27 mouse cellular contexts compared by ENCODE assay signal in the genomic region with DNA sequence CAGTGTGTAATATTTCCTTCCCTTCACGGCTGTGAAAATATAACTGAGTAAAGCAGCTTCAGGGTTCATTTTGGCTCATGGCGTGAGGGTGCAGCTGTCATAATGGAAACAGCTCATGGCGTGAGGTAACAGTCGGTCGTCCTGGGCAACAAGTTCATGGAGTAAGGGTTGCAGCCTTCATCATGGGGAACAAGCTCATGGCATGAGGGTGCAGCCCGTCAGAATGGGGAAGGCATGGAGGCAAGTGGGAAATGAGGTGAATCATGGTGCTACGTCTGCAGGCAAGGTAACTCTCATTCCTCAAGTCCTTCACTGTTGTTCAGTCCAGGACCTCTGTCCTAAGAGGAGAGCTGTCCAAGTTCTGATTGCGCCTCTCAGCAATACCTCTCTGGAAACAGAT. TPM values are rescaled to one million over a fixed set of nuclear protein-coding genes. Genes with fewer than 3 reads are reported as not detected.
DNase-seq lines count a peak whose midpoint lies in the region; ATAC-seq and TF ChIP-seq lines count a peak whose summit lies in the region.
"Had no signal": no experiment of that assay in that cellular context is flagged by ENCODE, and none has a peak within 500 bp of the region (broad histone marks: within the 10 kb centered on the region; RNA-seq: fewer than 3 reads in every experiment).

No protein-coding gene starts in this region.

- H3K27ac ChIP-seq in midbrain, embryonic 10.5 days (replicated peaks) = 0 out of 2 replicates have a peak overlapping the region, but pooled peaks have one; percentile 6
- no peak overlapping the region for H3K27ac ChIP-seq in midbrain, embryonic 14.5 days (replicated peaks; ENCODE audit: low read depth, low read length)
- H3K27ac ChIP-seq: embryonic facial prominence, embryonic 13.5 days; embryonic facial prominence, embryonic 15.5 days; forebrain, embryonic 10.5 days; forebrain, embryonic 12.5 days had no signal

- H3K36me3 ChIP-seq in midbrain, embryonic 10.5 days = no peaks in the 10 kb centered on the region
- no peaks in the 10 kb centered on the region for H3K36me3 ChIP-seq in midbrain, embryonic 14.5 days (ENCODE audit: control insufficient read depth, insufficient read depth, low read length)
- H3K36me3 ChIP-seq in G1E (replicated peaks) = no peaks in the 10 kb centered on the region
- H3K36me3 ChIP-seq: embryonic facial prominence, embryonic 13.5 days; embryonic facial prominence, embryonic 15.5 days; forebrain, embryonic 10.5 days; forebrain, embryonic 12.5 days had no signal

- H3K9ac ChIP-seq in midbrain, embryonic 14.5 days (replicated peaks; ENCODE audit: low read length) = no peak overlapping the region
- H3K9ac ChIP-seq: embryonic facial prominence, embryonic 13.5 days; embryonic facial prominence, embryonic 15.5 days; forebrain, embryonic 12.5 days had no signal

- no peaks in the 10 kb centered on the region for H3K4me1 ChIP-seq in midbrain, embryonic 10.5 days
- H3K4me1 ChIP-seq in midbrain, embryonic 14.5 days (ENCODE audit: control insufficient read depth, insufficient read depth, low read length) = no peaks in the 10 kb centered on the region; the same call in 1 of the 2 replicates
- H3K4me1 ChIP-seq in G1E (ENCODE audit: insufficient read depth, low read depth, low read length) = no peaks in the 10 kb centered on the region
- H3K4me1 ChIP-seq: embryonic facial prominence, embryonic 13.5 days; embryonic facial prominence, embryonic 15.5 days; forebrain, embryonic 10.5 days; forebrain, embryonic 12.5 days had no signal

- H3K27me3 ChIP-seq in midbrain, embryonic 10.5 days (ENCODE audit: low read depth, poor library complexity, severe bottlenecking) = no peaks in the 10 kb centered on the region
- H3K27me3 ChIP-seq in midbrain, embryonic 14.5 days (ENCODE audit: control insufficient read depth, insufficient read depth, low read length) = no peaks in the 10 kb centered on the region
- H3K27me3 ChIP-seq in G1E (ENCODE audit: insufficient read depth, low read length) = no peaks in the 10 kb centered on the region
- H3K27me3 ChIP-seq: CH12.LX; embryonic facial prominence, embryonic 13.5 days; embryonic facial prominence, embryonic 15.5 days; forebrain, embryonic 12.5 days had no signal

- H3K4me2 ChIP-seq in midbrain, embryonic 14.5 days (ENCODE audit: low read length) = no peak overlapping the region
- H3K4me2 ChIP-seq: embryonic facial prominence, embryonic 13.5 days; embryonic facial prominence, embryonic 15.5 days; forebrain, embryonic 12.5 days had no signal

- TF ChIP-seq CTCF in G1E (IDR thresholded peaks at IDR 0.05; ENCODE audit: low read depth, low read length) = no peak

- intact Hi-C loops in heart, postnatal 36 days (cut with DNase I) = loop anchor here (10.0 kb wide), 1 partner anchor 150 kb away; no protein-coding TSS in a partner anchor

- H3K9me3 ChIP-seq in midbrain, embryonic 10.5 days (replicated peaks) = no peaks in the 10 kb centered on the region
- H3K9me3 ChIP-seq in midbrain, embryonic 14.5 days (ENCODE audit: control insufficient read depth, low read length) = no peaks in the 10 kb centered on the region
- H3K9me3 ChIP-seq in G1E (replicated peaks) = peaks cover 19% of the 10 kb centered on the region
- H3K9me3 ChIP-seq: embryonic facial prominence, embryonic 13.5 days; embryonic facial prominence, embryonic 15.5 days; forebrain, embryonic 10.5 days; forebrain, embryonic 12.5 days had no signal

- no peak for ATAC-seq in midbrain, embryonic 14.5 days (ENCODE audit: low FRiP score, low TSS enrichment)
- ATAC-seq in G1E (ENCODE audit: extremely low read depth, insufficient number of reproducible peaks, low FRiP score, poor library complexity, severe bottlenecking) = no peak
- ATAC-seq: CD4-positive, CD25-positive, alpha-beta regulatory T cell, adult 4 months; forebrain, embryonic 14.5 days had no signal

- WGBS in midbrain, embryonic 10.5 days = 88% methylated on average over 8 of the region's 8 CpGs
- WGBS in midbrain, embryonic 14.5 days = 83% methylated on average over 8 of the region's 8 CpGs

- DNase-seq in heart, adult 11 months = peak; percentile 82
- no peak for DNase-seq in heart, postnatal 36 days
- no peak for DNase-seq in midbrain, embryonic 10.5 days (ENCODE audit: low spot score)
- DNase-seq in midbrain, embryonic 14.5 days = no peak
- DNase-seq in retina, postnatal 1 day = peak; percentile 5
- no peak for DNase-seq in retina, embryonic 14.5 days (ENCODE audit: low spot score)
- DNase-seq in G1E (ENCODE audit: low spot score) = no peak
- DNase-seq: adrenal gland, adult 2 months; adrenal gland, postnatal 10 days; adrenal gland, postnatal 25 days; B cell, adult 2 months; cerebellum, adult 11 months; cerebellum, adult 18-20 months; cerebellum, adult 8-10 months; cerebellum, adult 9-11 months; cerebellum, postnatal 14 days; cerebellum, postnatal 36 days; embryo, embryonic 11 days had no signal

- no peak overlapping the region for H3K4me3 ChIP-seq in midbrain, embryonic 10.5 days
- no peak overlapping the region for H3K4me3 ChIP-seq in midbrain, embryonic 14.5 days (replicated peaks; ENCODE audit: low read depth, low read length)
- H3K4me3 ChIP-seq in G1E (ENCODE audit: low read depth, low read length) = peak overlapping the region; percentile 23; the same call in 1 of the 2 replicates
- H3K4me3 ChIP-seq: embryonic facial prominence, embryonic 13.5 days; embryonic facial prominence, embryonic 15.5 days; erythroblast, embryonic 14.5 days; forebrain, embryonic 10.5 days; forebrain, embryonic 12.5 days had no signal

RNA-seq across cellular contexts. Expression of a gene that starts 28.6 kb away (rescaled TPM):
- total RNA-seq in heart, postnatal 36 days (2021) = 10 to 100 TPM; 34.3 to 41.3 TPM
- 4.9 and 5.1 TPM in 2 replicates for polyA plus RNA-seq in midbrain, embryonic 10.5 days (2016; fragmentation: Nextera tagmentation; extraction: Ambion mirVana)
- polyA plus RNA-seq in midbrain, embryonic 14.5 days (2014; fragmentation: Nextera tagmentation; extraction: Ambion mirVana) = 1.5 and 3.3 TPM in 2 replicates
- total RNA-seq in G1E (2014; fragmentation: Nextera tagmentation) (not detected in 2 replicates), G1E (2017) (0.17 and 0.44 TPM in 2 replicates)
- polyA plus RNA-seq in G1E (2012) = not detected in 2 replicates
- total RNA-seq: CH12.LX, MEL had no signal
- polyA plus RNA-seq: erythroblast, embryonic 14.5 days had no signal

Comparison
In these comparisons a context has a peak if more than half of its experiments do, and no peak if none do; other contexts are left out.
1. DNase-seq: peak in heart, adult 11 months (single experiment) and retina, postnatal 1 day (single experiment); none in heart, postnatal 36 days (0 of 2), midbrain, embryonic 10.5 days (single experiment), midbrain, embryonic 14.5 days (single experiment), retina, embryonic 14.5 days (single experiment) and G1E (single experiment).